9 mouse cellular contexts compared by ENCODE assay signal in the genomic region with DNA sequence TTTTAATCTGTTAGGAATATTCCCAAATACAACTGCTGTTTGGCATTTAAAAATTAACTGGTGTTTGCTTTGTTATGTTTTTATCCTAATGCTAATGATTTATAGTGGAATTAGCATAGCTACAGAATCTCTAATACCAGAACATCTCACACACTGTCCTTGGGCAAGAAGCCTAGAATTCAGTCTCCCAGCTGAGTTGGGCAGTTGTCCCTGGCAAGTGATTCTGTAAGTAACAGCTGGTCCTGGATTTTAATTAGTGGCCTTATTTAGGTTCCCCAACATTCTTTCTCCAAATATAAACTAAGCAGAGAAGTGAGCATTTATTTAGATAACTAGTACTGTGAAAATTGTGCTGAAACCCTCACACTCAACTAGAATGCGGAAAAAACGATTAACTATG.
A peak's percentile ranks its signal among the peaks of the same experiment; 100 is the strongest.
DNase-seq lines count a peak whose midpoint lies in the region; ATAC-seq and TF ChIP-seq lines count a peak whose summit lies in the region.
"Had no signal": no experiment of that assay in that cellular context is flagged by ENCODE, and none has a peak within 500 bp of the region (broad histone marks: within the 10 kb centered on the region; RNA-seq: fewer than 3 reads in every experiment).

No protein-coding gene starts in this region.

- no peaks in the 10 kb centered on the region for H3K27me3 ChIP-seq in kidney, postnatal 0 days (ENCODE audit: insufficient read depth, low read length)

- peak; percentile 24 for DNase-seq in kidney, postnatal 0 days (ENCODE audit: low spot score)
- DNase-seq in kidney, postnatal 14 days: no peak
- peak; percentile 18 for DNase-seq in brain, embryonic 18.5 days (ENCODE audit: low read depth, low spot score)
- peak; percentile 93 for DNase-seq in cerebellum, adult 9-11 months
- DNase-seq in layer of hippocampus, postnatal 10 days (ENCODE audit: low spot score in 2 of 2): peak; percentile 38 to 52
- no peak for DNase-seq in urinary bladder, adult 2 months (ENCODE audit: low spot score)
- no peak for DNase-seq in c-Kit-positive CD71-positive TER-119-positive erythroid progenitor cells, embryonic 14.5 days (ENCODE audit: low spot score)
- no peak for DNase-seq in lung, postnatal 14 days

- WGBS in kidney, postnatal 0 days: 91% methylated on average over 2 of the region's 2 CpGs

- H3K4me1 ChIP-seq in kidney, postnatal 0 days (replicated peaks; ENCODE audit: insufficient read depth, low read length): no peaks in the 10 kb centered on the region

- H3K4me3 ChIP-seq in kidney, postnatal 0 days (replicated peaks; ENCODE audit: low read depth, low read length): no peak overlapping the region

- H3K27ac ChIP-seq in kidney, postnatal 0 days: no peak overlapping the region

- no peak for TF ChIP-seq CTCF in kidney, postnatal 0 days (IDR thresholded peaks at IDR 0.05; ENCODE audit: low read depth)

- H3K36me3 ChIP-seq in kidney, postnatal 0 days (ENCODE audit: insufficient read depth, low read length): no peaks in the 10 kb centered on the region

- H3K9me3 ChIP-seq in kidney, postnatal 0 days (replicated peaks; ENCODE audit: low read length): no peaks in the 10 kb centered on the region

- no peak overlapping the region for H3K9ac ChIP-seq in kidney, postnatal 0 days (ENCODE audit: low read depth, low read length)

- ATAC-seq in kidney, postnatal 0 days (replicated peaks; ENCODE audit: low FRiP score, low read depth): no peak

- no peak overlapping the region for H3K4me2 ChIP-seq in kidney, postnatal 0 days (ENCODE audit: low read length)
- H3K4me2 ChIP-seq: liver, embryonic 11.5 days had no signal

Comparison
In these comparisons a context has a peak if more than half of its experiments do, and no peak if none do; other contexts are left out.
1. DNase-seq: peak in kidney, postnatal 0 days (single experiment), brain, embryonic 18.5 days (single experiment), cerebellum, adult 9-11 months (single experiment) and layer of hippocampus, postnatal 10 days (2 of 2); none in kidney, postnatal 14 days (single experiment), urinary bladder, adult 2 months (single experiment), c-Kit-positive CD71-positive TER-119-positive erythroid progenitor cells, embryonic 14.5 days (single experiment) and lung, postnatal 14 days (single experiment).